Mouse (Mus musculus): ENCODE results near the gene Ppp5c. TPM values are rescaled to one million over a fixed set of nuclear protein-coding genes. Genes with fewer than 3 reads are reported as not detected.

Gene Ppp5c
- total RNA-seq, 2 experiments from 2014 or later, result 88.9 to 95.2 TPM

DNA sequence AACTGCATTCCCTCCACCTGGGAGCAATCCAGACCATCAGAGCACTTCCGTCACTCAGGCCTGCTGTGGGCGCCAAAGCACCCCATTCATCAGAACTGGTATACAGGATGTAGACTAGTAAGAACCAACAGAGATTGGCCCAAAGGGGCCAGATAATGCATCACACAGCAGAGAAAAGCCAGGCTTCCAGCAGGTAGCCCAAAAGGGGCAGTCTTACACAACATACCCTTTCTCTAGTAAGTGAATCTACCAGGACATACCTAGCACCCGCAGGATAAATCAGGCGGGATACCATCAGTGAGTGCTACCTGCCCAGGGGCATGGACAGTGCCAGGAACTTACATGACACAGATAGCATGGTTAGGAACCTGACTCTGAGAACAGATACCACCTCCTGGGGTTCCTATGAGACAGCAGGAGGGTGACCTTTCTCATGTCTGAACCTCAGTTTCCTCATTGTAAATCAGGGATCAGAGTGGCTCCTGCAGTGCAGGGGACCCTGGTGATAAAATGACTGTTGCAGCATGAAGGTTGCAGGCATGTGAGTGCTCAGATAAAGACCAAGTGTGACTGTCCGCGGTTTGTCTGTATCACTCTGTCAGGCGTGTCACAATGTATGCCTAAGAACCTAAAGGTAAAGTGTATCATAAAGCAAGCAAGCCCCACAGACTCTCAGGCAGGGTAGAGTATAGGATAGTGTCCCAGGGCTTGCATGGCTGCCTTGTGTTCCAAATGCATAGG lies 8.1 kb downstream of the Ppp5c start:
- no peak for DNase-seq (ENCODE audit: low spot score in 2 of 2)

DNA sequence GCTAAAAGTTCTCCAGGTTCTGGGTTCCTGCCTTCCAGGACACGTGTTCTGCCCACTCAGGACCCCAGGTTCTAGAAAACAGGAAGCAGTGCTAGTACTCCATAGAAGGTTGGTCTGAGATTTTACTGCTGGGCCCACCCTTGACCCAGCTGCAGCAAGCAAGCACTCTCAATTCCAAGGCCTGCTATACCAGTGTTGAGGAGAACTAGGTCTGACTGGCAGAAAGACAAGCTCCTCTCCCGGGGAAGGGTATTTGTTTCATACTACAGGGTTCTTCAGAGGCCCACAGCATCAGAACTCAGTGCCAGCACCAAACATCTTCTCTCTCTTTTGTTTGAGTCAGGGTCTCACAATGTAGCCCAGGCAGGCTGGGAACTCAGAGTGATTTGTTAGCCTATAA lies 9.8 kb downstream of the Ppp5c start:
- no peak for DNase-seq (ENCODE audit: low spot score in 2 of 2)

DNA sequence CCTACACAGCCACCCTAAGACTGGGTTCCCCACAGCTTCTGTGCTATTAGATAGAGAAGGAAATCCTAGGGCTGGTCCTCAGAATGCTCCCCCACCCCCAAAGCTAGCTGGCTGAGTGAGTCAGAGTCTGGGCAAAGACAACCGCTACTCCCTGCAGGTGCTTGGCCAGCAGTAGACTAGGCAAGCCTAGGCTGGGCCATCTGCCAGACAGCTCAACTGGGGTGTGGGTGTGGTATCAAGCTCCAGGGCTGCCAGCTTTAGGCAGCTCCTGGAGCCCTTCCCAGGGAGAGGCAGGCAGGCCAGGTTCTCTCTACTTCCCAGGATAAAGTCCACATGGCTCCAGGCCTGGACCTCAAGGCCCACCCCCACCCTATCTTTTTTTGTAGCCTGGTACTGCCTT lies 10.7 kb downstream of the Ppp5c start:
- DNase-seq (ENCODE audit: low spot score in 2 of 2), result peak; percentile 70 to 73

DNA sequence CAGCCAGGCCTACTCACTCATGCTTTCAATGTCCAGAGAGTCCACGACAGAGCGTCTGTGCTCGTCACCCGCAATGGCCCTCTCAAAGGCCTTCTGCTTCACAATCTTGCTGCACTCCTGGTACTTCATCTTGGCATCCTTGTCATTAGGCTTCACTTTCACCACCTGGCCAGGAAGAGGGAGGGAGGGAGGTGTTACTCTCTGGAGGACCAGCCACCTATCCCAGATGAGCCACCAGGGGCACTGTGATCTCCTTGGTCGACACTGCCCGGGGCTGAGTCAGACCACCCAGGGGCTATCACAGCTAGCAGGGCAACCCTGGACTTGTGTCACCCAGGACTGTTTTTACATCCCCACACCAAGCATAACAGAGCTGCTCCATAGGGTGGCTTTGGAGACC lies 12.3 kb downstream of the Ppp5c start:
- DNase-seq (ENCODE audit: low spot score in 2 of 2), result no peak

DNA sequence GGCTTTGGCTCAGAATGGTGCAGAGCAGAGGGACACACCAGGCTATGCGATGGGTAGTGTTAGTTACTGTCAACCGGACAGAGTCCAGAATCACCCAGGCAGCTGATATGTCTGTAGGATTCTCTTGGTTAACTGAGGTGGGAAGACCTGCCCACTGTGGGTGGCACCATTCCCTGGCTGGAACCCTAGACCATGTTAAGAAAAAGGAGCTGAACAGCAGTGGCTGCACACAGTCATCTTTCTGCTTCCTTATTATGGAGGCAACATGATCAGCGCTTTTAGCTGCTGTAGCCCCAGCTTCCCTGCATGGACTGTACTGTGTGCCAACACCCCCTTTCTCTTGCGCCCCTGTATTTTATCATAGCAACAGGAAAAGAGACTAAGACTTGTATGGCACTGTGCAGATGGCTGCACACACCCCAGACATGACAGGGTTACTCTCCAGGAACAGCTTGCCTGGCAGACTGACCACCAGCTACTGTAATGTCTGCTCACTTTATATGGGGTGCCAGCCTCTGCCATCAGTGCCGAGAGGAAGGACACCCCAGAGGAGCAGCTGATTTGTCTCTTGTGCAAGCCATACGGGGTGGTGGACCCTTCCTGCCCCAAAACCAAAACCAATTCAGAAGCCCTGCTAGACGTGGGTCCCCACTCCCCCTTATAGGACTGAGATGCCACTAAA lies 15.7 kb downstream of the Ppp5c start:
- no peak for DNase-seq (ENCODE audit: low spot score in 2 of 2)

DNA sequence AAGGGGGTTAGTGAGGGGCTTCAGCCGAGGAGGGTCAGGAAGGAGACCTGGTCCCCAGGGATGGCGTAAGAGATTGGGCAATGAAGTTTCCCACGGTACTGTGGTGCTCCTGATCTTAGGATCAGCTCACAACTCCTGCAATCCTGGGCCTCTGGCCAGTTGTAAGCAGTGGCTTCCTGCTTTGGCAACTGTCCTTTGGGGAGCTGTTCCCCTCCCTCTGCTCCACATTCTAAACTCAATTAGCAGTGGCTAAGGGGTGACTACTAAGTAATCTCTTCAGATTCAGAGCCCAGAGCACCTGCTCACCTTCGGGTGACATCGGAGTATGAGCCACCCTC lies 17.7 kb downstream of the Ppp5c start:
- DNase-seq (ENCODE audit: low spot score in 2 of 2), result no peak

DNA sequence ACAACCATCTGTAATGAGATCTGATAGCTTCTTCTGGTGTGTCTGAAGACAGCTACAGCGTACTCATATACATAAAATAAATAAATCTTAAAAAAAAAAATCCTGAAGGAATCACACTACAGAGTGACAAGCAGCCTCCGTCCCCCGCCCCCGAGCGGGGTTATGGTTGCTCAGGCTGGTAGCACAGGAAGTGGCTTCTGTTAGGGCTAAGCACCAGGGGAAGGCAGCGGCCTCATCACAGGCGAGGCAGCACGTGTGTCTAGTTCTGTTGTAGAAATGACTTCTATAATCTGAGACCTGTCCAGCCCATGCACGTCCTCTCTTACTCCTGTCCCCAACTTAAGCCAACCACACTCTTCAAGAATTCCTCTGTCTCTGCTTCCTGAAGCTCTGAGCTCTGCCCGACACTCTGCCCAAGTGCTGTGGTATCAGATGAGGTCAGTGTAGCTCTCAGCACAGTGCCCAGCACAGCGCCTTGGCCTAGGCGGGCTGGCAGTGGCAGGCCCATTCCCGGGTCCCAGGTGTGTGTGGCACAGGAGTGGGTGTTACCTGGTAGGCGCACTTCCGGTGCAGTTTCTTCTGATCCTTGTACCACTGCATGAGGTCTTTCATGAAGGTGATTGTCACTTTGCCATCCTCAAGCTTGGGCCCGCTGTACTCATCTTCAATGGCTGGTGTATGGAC lies 18.3 kb downstream of the Ppp5c start:
- no peak for DNase-seq (ENCODE audit: low spot score in 2 of 2)

DNA sequence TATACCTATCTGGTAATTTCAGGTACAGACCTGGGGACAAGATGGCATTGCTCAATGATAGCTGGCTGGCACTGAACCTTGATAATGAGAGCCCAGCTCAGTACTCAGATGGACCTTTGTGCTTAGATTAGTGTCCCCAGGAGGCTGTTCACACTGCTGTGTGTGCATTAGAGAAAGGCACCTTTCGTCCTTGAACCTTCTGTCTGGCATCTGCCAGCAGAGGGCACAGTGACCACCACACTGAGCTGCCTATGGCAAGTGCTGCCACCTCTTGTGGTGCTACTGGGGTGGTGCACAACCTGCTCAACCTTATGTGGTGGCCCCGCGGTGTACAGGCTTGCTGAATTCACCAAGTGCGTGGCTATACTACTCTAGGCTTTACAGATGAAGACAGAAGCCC lies 20.4 kb downstream of the Ppp5c start:
- DNase-seq (ENCODE audit: low spot score in 2 of 2), result no peak

DNA sequence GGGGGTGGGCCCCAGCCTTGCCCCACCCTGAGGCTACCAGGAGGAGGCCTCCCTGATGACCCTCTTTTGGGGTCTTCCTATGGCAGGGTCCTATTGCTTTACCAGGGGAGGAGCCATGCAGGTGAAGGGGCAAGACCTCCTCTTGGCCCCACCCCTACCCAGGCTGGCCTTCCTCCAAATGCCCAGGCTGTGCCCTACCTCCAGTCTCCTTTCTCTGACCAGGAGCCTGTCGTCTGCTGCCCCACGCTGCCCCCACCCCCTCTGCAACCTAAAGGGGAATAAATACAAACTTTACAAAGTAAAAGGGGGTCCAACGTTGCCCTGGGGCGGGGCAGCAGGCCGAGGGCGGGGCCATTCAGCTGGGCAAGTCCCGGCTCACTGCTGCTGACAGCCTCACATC lies 23.0 kb downstream of the Ppp5c start:
- no peak for DNase-seq (ENCODE audit: low spot score in 2 of 2)

DNA sequence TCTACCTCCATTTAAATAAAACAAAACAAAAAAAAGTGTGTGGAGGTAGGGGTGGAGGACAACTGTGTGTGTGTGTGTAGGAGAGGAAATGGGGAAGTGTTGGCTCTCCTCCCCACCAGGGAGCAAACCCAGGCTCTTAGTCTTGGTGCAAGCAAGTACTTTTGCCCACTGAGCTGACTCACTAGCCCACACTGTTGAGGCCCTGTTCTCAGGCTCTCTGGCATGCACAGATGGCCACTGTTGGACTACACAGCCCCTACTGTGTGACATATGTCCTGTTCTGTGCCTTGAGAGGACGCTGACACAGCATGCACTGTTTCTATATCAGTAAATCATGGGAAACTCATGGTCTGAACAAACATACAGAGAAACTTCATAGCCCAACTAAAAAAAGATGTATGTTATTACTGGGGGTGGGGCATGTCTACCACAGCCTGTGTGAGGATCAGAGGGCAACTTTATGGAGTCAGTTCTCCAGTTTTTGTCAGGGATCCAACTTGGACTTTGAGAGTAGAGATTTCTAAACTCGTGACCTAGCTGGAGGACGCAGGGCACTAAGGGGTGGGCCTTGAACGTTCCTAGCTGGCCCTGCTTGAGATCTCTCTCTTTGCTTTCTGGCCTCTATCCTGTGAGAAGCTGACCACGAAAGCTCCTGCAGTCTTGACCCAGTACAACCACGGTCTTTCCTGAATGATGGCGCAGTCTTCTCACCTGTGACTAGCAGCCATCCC lies 24.3 kb downstream of the Ppp5c start:
- DNase-seq (ENCODE audit: low spot score in 2 of 2), result no peak

DNA sequence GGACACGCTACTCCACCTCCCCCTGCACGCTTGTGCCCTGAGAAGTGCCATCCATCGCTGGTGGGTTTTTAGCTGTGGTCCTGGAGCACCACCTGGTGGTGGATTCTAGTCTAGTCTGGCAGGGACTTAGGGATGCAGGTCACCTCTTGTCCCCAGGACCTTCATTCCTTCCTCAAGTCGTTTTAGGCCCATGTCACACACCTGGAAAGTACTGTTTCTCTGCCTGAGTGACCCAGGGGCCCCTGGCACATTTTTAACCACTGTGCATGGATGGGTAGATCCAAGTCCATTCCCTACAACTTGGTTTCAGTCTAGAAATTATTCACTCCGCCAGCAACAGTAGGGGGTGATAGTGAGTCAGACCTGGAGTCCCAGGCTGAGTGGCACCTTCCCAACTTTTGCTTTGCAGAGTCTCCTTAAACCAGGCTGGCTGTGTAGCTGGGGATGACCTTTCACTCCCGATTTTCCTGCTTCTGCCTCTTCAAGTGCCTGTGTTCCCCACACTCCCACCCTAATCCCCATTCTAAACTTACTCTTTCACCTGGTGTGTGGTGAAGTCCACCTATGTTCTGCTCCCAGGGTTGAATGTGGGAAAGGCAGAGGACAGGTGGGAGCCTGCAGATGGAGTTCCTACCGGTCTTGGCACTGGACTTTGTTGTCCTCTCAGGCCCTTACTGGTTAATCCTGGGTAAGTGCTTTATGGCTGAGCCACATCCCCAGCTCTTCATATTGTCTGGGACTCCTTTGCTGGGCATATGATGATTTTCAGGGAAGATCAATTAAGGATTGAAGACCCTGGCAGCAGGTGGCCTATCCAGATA lies 25.1 kb downstream of the Ppp5c start:
- peak; percentile 69 to 72 for DNase-seq (ENCODE audit: low spot score in 2 of 2)

DNA sequence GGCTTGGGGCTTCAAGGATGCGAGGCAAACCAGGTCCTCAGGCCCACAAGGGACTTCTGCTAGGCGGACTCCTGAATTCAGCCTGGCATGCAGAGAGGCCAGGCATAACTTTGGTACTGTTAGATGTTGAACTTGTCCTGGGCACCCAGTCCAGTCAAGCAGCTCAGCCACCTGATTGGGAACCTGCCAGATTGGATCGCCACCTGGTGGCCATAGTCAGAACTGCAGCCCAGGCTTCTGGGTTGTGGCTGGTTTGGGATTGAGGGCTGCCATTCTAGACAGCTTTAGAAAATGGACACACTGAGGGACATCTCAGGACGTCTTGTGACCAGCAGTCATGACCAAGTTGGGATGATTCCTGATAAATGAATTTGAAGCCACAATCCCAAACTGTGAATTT lies 28.1 kb downstream of the Ppp5c start:
- peak; percentile 93 to 94 for DNase-seq (ENCODE audit: low spot score in 2 of 2)

DNA sequence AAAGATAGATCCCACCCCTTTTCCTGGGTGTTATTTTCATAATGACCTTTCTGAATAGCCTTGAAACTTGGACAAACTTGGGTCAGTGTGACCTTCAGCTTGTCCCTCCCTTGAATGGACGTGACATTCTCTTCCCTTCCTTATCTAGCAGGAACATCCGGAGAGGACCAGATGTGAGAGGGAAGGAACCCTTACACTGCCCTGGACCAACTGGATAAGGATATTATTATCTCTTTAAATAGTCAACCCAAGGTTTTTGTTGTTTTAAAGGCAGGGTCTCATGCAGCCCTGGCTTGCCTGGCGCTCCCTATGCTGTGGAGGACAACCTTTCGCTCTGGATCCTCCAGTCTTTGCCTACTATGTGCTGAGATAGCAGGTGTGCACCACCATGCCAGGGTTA lies 28.5 kb downstream of the Ppp5c start:
- no peak for DNase-seq (ENCODE audit: low spot score in 2 of 2)

DNA sequence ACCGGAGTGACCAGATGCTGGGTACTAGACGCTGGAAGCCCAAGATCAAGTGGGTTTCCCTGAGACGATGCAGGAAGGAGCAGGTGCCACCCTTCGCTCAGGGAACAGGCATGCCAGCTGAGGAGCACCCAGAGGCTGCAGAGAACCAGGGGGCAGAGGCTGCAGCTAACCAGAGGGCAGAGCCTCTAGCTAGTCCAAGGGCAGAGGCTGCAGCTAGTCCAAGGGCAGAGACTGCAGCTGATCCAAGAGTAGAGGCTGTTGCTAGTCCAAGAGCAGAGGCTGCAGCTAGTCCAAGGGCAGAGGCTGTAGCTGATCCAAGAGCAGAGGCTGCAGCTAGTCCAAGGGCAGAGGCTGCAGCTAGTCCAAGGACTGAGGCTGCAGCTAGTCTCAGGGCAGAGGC lies 32.4 kb downstream of the Ppp5c start:
- DNase-seq (ENCODE audit: low spot score in 2 of 2), result no peak

DNA sequence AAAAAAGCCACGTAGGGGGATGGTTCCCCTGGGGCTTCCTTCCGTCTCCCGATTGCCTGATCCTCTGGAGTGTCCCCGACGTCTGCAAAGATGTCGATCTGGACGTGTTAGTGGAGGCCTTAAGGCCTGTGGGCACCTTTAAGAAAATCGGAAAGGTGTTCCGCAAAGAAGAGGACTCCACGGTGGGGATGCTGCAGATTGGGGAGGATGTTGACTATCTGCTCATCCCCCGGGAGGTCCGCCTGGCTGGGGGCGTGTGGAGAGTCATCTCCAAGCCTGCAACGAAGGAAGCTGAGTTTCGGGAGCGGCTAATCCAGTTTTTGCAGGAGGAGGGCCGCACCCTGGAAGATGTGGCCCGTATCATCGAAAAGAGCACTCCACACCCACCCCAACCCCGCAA lies 33.3 kb downstream of the Ppp5c start:
- DNase-seq (ENCODE audit: low spot score in 2 of 2), result no peak

DNA sequence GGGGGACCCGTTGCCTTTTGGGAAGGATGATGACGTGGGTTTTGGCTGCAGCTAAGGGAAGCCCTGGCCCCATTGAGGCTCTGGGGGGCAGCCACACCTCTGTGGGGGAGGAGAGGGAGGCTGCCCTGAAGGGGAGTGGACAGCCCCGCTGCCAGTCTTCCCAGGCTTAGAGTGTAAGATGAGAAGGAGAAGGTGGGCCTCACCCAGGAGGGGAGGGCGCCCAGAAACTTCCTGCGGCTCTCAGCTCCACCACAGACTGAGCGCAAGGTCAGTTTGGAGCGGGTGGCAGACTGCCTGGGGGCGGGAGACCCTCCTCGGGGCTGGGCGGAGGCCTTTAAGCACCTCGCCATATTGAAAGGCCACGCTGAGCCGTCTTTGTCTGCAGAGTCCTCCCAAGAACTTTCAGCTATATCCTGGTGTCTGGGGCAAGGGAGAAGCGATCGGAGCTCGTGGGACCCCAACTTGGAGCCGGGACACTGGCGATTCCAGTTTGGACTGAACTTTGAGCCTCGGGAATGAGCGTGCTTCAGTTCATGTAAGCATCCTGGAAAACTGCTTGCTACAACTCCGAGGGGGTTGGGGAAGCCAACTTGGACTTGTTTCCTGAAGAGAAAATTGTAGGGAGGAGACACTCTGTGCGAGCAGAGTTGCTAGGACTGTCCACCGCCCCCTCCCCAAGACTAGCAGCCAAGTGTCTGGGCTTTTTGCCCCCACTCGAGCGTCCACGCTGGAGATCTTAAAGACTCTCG lies 33.9 kb downstream of the Ppp5c start:
- peak; percentile 66 to 68 for DNase-seq (ENCODE audit: low spot score in 2 of 2)

DNA sequence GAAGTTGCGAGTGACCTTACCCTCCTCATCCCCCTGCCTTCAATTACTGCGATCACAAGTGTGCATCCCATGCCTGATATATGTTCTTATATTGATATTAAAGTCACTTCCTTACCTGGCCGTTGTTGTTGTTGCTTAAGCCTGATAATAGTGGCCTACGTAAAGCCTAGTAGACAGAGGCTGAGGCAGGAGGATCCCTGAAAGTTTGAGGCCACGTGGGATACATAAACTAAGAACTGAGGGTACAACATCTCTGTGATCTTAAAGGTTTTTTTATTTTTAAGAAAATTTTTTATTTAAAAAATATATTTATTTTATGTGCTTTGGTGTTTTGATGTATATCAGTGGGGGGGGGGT lies 35.3 kb downstream of the Ppp5c start, which contains the start of gene Ccdc8:
Gene Ccdc8, plus strand, starts transcription at position 258 of the 357 bp plus-strand sequence.
- no peak for DNase-seq (ENCODE audit: low spot score in 2 of 2)

DNA sequence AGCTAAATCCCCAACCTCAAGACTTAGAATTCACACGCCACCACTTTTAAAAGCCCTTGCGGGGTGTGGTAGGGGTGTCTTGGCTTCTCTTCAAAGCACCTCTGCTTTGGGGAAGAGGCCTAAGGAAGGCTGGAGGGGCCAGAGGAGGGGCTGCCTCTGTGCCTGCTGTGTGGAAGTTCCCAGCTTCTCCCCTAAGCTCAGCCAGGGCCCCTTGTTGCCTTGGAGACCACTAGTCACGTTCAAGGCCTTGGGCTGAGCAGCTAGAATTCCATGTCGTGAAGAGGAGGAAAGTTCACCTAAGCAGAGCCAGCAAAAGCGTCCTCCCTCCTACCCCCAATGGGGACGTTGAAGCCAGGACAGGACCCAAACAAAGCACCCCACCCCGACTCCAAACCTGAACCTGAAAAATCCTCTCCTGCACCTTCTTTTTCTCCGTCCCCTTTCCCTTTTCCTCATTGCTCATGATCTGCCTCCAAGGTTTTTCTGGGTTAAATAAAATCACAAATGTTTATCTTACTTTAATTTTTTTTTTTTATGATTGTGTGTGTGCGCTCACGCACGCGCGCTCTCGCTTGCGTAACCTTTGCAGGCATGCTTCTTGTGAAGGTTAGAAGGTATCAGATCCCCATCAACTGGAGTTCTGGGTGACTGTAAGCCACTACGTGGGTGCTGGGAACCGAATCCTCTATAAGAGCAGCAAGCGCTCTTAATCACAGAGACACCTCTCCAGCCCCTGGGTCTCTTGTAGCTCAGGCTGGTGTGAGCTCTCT lies 35.9 kb downstream of the Ppp5c start:
- DNase-seq (ENCODE audit: low spot score in 2 of 2), result peak in 1 of 2 experiments; percentile 31

DNA sequence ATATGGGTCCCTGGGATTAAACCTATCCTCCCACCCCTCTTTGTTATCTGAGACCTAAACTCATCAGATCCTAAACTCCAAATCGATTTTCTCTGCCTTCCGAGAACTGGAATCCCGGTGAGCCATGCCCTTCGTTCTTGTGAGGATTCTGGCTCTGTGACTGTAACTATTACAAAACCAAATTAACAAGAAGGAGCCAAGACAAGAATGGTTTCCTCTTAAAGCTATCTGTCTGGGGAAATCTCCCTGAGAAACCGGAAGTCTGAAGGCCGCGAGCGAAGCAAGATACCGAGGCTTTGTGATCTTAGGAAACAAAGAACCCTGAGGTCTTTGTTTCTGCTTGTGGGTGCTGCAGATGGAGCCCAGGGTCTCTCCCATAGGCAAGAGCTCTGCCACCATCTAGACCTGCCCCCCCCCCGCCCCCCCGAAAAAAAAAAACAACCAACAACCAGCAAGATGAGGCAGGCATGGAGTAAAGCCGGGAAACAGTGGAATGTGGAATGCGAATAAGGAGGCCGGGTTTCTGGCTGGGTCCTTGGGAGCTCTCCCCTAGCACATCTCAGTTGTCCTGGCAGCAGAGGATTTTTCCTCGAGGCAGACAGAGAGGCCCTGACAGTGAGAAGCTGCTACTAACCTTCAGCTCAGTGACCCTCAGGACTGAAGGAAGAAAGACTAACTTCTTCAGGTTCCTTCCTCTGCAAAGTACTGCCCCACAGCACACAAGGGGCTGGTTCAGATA lies 37.5 kb downstream of the Ppp5c start:
- DNase-seq (ENCODE audit: low spot score in 2 of 2), result no peak

All from adrenal gland, adult 18-20 months (tissue).